Mouse (Mus musculus) C2C12 (cell line): ENCODE results near the gene Trabd2b.

Source experiments
- CEBPB ChIP-seq: IDR thresholded peaks from one replicate; pipeline ENCODE4 v1.6.1; 2011; ENCODE audit warnings: low read depth, mild to moderate bottlenecking, control low read depth, moderate library complexity
- CTCF ChIP-seq: IDR thresholded peaks from one replicate; pipeline ENCODE4 v1.5.1; 2011; ENCODE audit not compliant: control insufficient read depth, insufficient read depth, insufficient read length
- MAX ChIP-seq: IDR thresholded peaks from one replicate; pipeline ENCODE4 v1.6.1; 2011; ENCODE audit warnings: mild to moderate bottlenecking, control low read depth

GRCm38 (mm10) chr4:114584686-114585085 is 178.2 kb downstream of the Trabd2b start:
- TF ChIP-seq CTCF (no peak), CEBPB (no peak), MAX (no peak)
